ENCODE assay signal across 30 mouse cellular contexts in the genomic region with DNA sequence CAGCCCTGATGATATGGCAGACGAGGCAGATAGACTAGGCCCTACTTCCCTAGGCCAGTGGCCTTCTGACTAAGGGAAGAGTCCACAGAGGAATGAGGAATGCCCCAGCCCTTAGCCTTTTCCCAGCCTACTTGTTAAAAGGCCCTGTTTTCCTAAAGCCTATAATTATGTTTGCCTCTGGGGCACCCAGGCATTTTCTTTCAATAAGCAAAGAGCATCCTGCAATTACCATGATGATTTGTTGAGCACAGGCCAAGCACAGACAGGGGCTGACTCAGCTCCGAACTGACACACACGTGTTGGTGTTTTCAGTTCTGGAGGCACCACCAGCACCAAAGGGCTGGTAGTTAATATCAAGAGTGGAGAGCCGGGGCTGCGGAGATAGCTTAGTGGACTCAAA.
DNase-seq lines count a peak whose midpoint lies in the region; ATAC-seq and TF ChIP-seq lines count a peak whose summit lies in the region.
"Had no signal": no experiment of that assay in that cellular context is flagged by ENCODE, and none has a peak within 500 bp of the region (broad histone marks: within the 10 kb centered on the region; RNA-seq: fewer than 3 reads in every experiment).

No protein-coding gene starts in this region.

- H3K27me3 ChIP-seq in forebrain, embryonic 14.5 days (replicated peaks; ENCODE audit: control insufficient read depth, insufficient read depth, low read length): no peaks in the 10 kb centered on the region
- H3K27me3 ChIP-seq in forebrain, embryonic 11.5 days (ENCODE audit: control insufficient read depth, insufficient read depth, low read length): no peaks in the 10 kb centered on the region
- H3K27me3 ChIP-seq in midbrain, embryonic 11.5 days (ENCODE audit: control insufficient read depth, insufficient read depth, low read length): no peaks in the 10 kb centered on the region; the same call in 1 of the 2 replicates
- no peaks in the 10 kb centered on the region for H3K27me3 ChIP-seq in midbrain, postnatal 0 days (ENCODE audit: insufficient read depth, low read length)
- H3K27me3 ChIP-seq in embryonic facial prominence, embryonic 13.5 days: no peaks in the 10 kb centered on the region
- H3K27me3 ChIP-seq in limb, embryonic 14.5 days (ENCODE audit: control insufficient read depth, insufficient read depth, low read length): no peaks in the 10 kb centered on the region
- H3K27me3 ChIP-seq in hindbrain, embryonic 16.5 days (replicated peaks; ENCODE audit: control insufficient read depth, insufficient read depth, low read length): no peaks in the 10 kb centered on the region
- H3K27me3 ChIP-seq: heart, embryonic 13.5 days; hindbrain, embryonic 15.5 days had no signal

- H3K9me3 ChIP-seq in forebrain, embryonic 14.5 days (replicated peaks; ENCODE audit: control insufficient read depth, low read length): no peaks in the 10 kb centered on the region
- H3K9me3 ChIP-seq in forebrain, embryonic 11.5 days (ENCODE audit: control insufficient read depth, low read length): no peaks in the 10 kb centered on the region
- H3K9me3 ChIP-seq in midbrain, embryonic 11.5 days (ENCODE audit: control insufficient read depth, low read length): no peaks in the 10 kb centered on the region
- no peaks in the 10 kb centered on the region for H3K9me3 ChIP-seq in midbrain, postnatal 0 days (ENCODE audit: low read length)
- H3K9me3 ChIP-seq in embryonic facial prominence, embryonic 13.5 days: no peaks in the 10 kb centered on the region
- no peaks in the 10 kb centered on the region for H3K9me3 ChIP-seq in limb, embryonic 14.5 days (ENCODE audit: control insufficient read depth, low read length)
- H3K9me3 ChIP-seq in hindbrain, embryonic 16.5 days (ENCODE audit: control insufficient read depth, low read length): no peaks in the 10 kb centered on the region
- H3K9me3 ChIP-seq: heart, embryonic 13.5 days; hindbrain, embryonic 10.5 days; hindbrain, embryonic 15.5 days; kidney, embryonic 15.5 days; neural tube, embryonic 13.5 days had no signal

- TF ChIP-seq POLR2A in limb, embryonic 14.5 days (IDR thresholded peaks at IDR 0.05; ENCODE audit: borderline replicate concordance, extremely low read depth, insufficient read depth, insufficient read length): no peak

- H3K9ac ChIP-seq in forebrain, embryonic 14.5 days (ENCODE audit: low read length): no peak overlapping the region
- H3K9ac ChIP-seq in forebrain, embryonic 11.5 days (ENCODE audit: low read length): no peak overlapping the region
- no peak overlapping the region for H3K9ac ChIP-seq in midbrain, embryonic 11.5 days (ENCODE audit: low read length)
- no peak overlapping the region for H3K9ac ChIP-seq in midbrain, postnatal 0 days (replicated peaks; ENCODE audit: low read length, poor library complexity, severe bottlenecking)
- no peak overlapping the region for H3K9ac ChIP-seq in embryonic facial prominence, embryonic 13.5 days
- no peak overlapping the region for H3K9ac ChIP-seq in limb, embryonic 14.5 days (ENCODE audit: low read depth, low read length, severe bottlenecking)
- no peak overlapping the region for H3K9ac ChIP-seq in hindbrain, embryonic 16.5 days (ENCODE audit: low read depth, low read length)
- H3K9ac ChIP-seq: heart, embryonic 13.5 days; hindbrain, embryonic 15.5 days; kidney, embryonic 15.5 days; liver, embryonic 14.5 days; lung, embryonic 14.5 days; neural tube, embryonic 13.5 days had no signal

- peaks cover 12% of the 10 kb centered on the region; the same call in 1 of the 2 replicates for H3K4me1 ChIP-seq in forebrain, embryonic 14.5 days (ENCODE audit: control insufficient read depth, insufficient read depth, low read length)
- H3K4me1 ChIP-seq in forebrain, embryonic 11.5 days (replicated peaks; ENCODE audit: control insufficient read depth, insufficient read depth, low read length): peaks cover 8% of the 10 kb centered on the region; the same call in 1 of the 2 replicates
- 0 out of 2 replicates have a peak, but pooled peaks cover 3% of the 10 kb centered on the region for H3K4me1 ChIP-seq in midbrain, embryonic 11.5 days (ENCODE audit: control insufficient read depth, insufficient read depth, low read length)
- H3K4me1 ChIP-seq in midbrain, postnatal 0 days (ENCODE audit: insufficient read depth, low read length): peaks cover 3% of the 10 kb centered on the region; the same call in 1 of the 2 replicates
- peaks cover 63% of the 10 kb centered on the region for H3K4me1 ChIP-seq in embryonic facial prominence, embryonic 13.5 days
- H3K4me1 ChIP-seq in limb, embryonic 14.5 days (ENCODE audit: control insufficient read depth, insufficient read depth, low read length): peaks cover 41% of the 10 kb centered on the region
- H3K4me1 ChIP-seq in hindbrain, embryonic 16.5 days (ENCODE audit: control insufficient read depth, insufficient read depth, low read depth, low read length): peaks cover 7% of the 10 kb centered on the region

- no peak for TF ChIP-seq CTCF in midbrain, postnatal 0 days (IDR thresholded peaks at IDR 0.05)

- WGBS in forebrain, embryonic 14.5 days: 29% methylated on average over 5 of the region's 5 CpGs
- WGBS in forebrain, embryonic 11.5 days: 61% methylated on average over 5 of the region's 5 CpGs
- 80% methylated on average over 5 of the region's 5 CpGs for WGBS in midbrain, embryonic 11.5 days
- 62% methylated on average over 5 of the region's 5 CpGs for WGBS in midbrain, postnatal 0 days
- 25% methylated on average over 5 of the region's 5 CpGs for WGBS in embryonic facial prominence, embryonic 13.5 days
- 38% methylated on average over 5 of the region's 5 CpGs for WGBS in limb, embryonic 14.5 days
- 59% methylated on average over 5 of the region's 5 CpGs for WGBS in hindbrain, embryonic 16.5 days

- no peak overlapping the region for H3K4me3 ChIP-seq in forebrain, embryonic 14.5 days (ENCODE audit: low read depth, low read length)
- H3K4me3 ChIP-seq in forebrain, embryonic 11.5 days (ENCODE audit: low read depth, low read length): no peak overlapping the region
- H3K4me3 ChIP-seq in midbrain, embryonic 11.5 days (ENCODE audit: low read depth, low read length): no peak overlapping the region
- H3K4me3 ChIP-seq in midbrain, postnatal 0 days (ENCODE audit: low read depth, low read length): no peak overlapping the region
- H3K4me3 ChIP-seq in embryonic facial prominence, embryonic 13.5 days: no peak overlapping the region
- no peak overlapping the region for H3K4me3 ChIP-seq in limb, embryonic 14.5 days (replicated peaks; ENCODE audit: low read length)
- H3K4me3 ChIP-seq in hindbrain, embryonic 16.5 days (ENCODE audit: low read length): no peak overlapping the region
- H3K4me3 ChIP-seq: heart, embryonic 13.5 days; hindbrain, embryonic 10.5 days; hindbrain, embryonic 15.5 days; kidney, embryonic 15.5 days; left cerebral cortex, adult 2 months; neural tube, embryonic 13.5 days had no signal

- H3K4me2 ChIP-seq in forebrain, embryonic 14.5 days (ENCODE audit: low read length): no peak overlapping the region
- no peak overlapping the region for H3K4me2 ChIP-seq in forebrain, embryonic 11.5 days (ENCODE audit: low read depth, low read length, severe bottlenecking)
- H3K4me2 ChIP-seq in midbrain, embryonic 11.5 days: no peak overlapping the region
- no peak overlapping the region for H3K4me2 ChIP-seq in midbrain, postnatal 0 days (ENCODE audit: low read depth, low read length, poor library complexity, severe bottlenecking)
- H3K4me2 ChIP-seq in embryonic facial prominence, embryonic 13.5 days: no peak overlapping the region
- H3K4me2 ChIP-seq in limb, embryonic 14.5 days (replicated peaks; ENCODE audit: low read depth, low read length, severe bottlenecking): no peak overlapping the region
- H3K4me2 ChIP-seq in hindbrain, embryonic 16.5 days (ENCODE audit: low read length): no peak overlapping the region
- H3K4me2 ChIP-seq: heart, embryonic 13.5 days; hindbrain, embryonic 15.5 days; kidney, embryonic 15.5 days; lung, embryonic 14.5 days; neural tube, embryonic 13.5 days had no signal

- peak; percentile 57 for DNase-seq in forebrain, embryonic 14.5 days (ENCODE audit: low spot score)
- DNase-seq in forebrain, embryonic 11.5 days (ENCODE audit: low spot score): no peak
- peak; percentile 83 for DNase-seq in midbrain, embryonic 11.5 days (ENCODE audit: low spot score, missing footprints)
- no peak for DNase-seq in midbrain, postnatal 0 days (ENCODE audit: low spot score)
- peak; percentile 28 for DNase-seq in limb, embryonic 14.5 days (ENCODE audit: low spot score)
- no peak for DNase-seq in kidney, postnatal 25 days
- DNase-seq: adrenal gland, adult 2 months; cerebellum, adult 11 months; cerebellum, adult 9-10 months; cerebellum, postnatal 36 days; heart, postnatal 14 days; kidney, adult 18-20 months; layer of hippocampus, adult 9-11 months; liver; lung, embryonic 14.5 days; lung, postnatal 14 days; right cerebral cortex, postnatal 4 days; thymus, adult 2 months; thymus, postnatal 36 days had no signal

- no peak overlapping the region for H3K27ac ChIP-seq in forebrain, embryonic 14.5 days (ENCODE audit: low read depth, low read length)
- no peak overlapping the region for H3K27ac ChIP-seq in forebrain, embryonic 11.5 days (ENCODE audit: low read depth, low read length)
- H3K27ac ChIP-seq in midbrain, embryonic 11.5 days (ENCODE audit: low read depth, low read length): no peak overlapping the region
- no peak overlapping the region for H3K27ac ChIP-seq in midbrain, postnatal 0 days (ENCODE audit: low read depth, low read length)
- H3K27ac ChIP-seq in embryonic facial prominence, embryonic 13.5 days: peak overlapping the region; percentile 74; the same call in 1 of the 2 replicates
- no peak overlapping the region for H3K27ac ChIP-seq in limb, embryonic 14.5 days (replicated peaks; ENCODE audit: low read depth, low read length)
- no peak overlapping the region for H3K27ac ChIP-seq in hindbrain, embryonic 16.5 days (ENCODE audit: low read depth, low read length)
- H3K27ac ChIP-seq: heart, embryonic 13.5 days; hindbrain, embryonic 10.5 days; hindbrain, embryonic 15.5 days; kidney, embryonic 15.5 days; left cerebral cortex, adult 2 months; liver, embryonic 14.5 days; neural tube, embryonic 13.5 days; stomach, postnatal 0 days had no signal

- no peak for ATAC-seq in forebrain, embryonic 14.5 days
- no peak for ATAC-seq in forebrain, embryonic 11.5 days (replicated peaks; ENCODE audit: low FRiP score)
- no peak for ATAC-seq in midbrain, embryonic 11.5 days (ENCODE audit: low FRiP score)
- no peak for ATAC-seq in midbrain, postnatal 0 days (ENCODE audit: low FRiP score)
- ATAC-seq in embryonic facial prominence, embryonic 13.5 days (ENCODE audit: insufficient number of reproducible peaks, insufficient read depth, low FRiP score, low TSS enrichment, low read depth): 0 out of 2 replicates have a peak, but pooled peaks have one; percentile 59
- ATAC-seq in limb, embryonic 14.5 days (ENCODE audit: low FRiP score, low read depth): no peak
- no peak for ATAC-seq in hindbrain, embryonic 16.5 days
- ATAC-seq: activated CD4-positive, CD25-positive, alpha-beta regulatory T cell, adult 4 months had no signal

- H3K36me3 ChIP-seq in forebrain, embryonic 14.5 days (ENCODE audit: control insufficient read depth, insufficient read depth, low read length): no peaks in the 10 kb centered on the region
- no peaks in the 10 kb centered on the region; the same call in 1 of the 2 replicates for H3K36me3 ChIP-seq in forebrain, embryonic 11.5 days (ENCODE audit: control insufficient read depth, insufficient read depth, low read length)
- no peaks in the 10 kb centered on the region for H3K36me3 ChIP-seq in midbrain, embryonic 11.5 days (ENCODE audit: control insufficient read depth, insufficient read depth, low read length)
- no peaks in the 10 kb centered on the region for H3K36me3 ChIP-seq in midbrain, postnatal 0 days (ENCODE audit: insufficient read depth, low read length)
- H3K36me3 ChIP-seq in embryonic facial prominence, embryonic 13.5 days: peaks cover 34% of the 10 kb centered on the region
- H3K36me3 ChIP-seq in limb, embryonic 14.5 days (ENCODE audit: control insufficient read depth, insufficient read depth, low read length): peaks cover 9% of the 10 kb centered on the region
- H3K36me3 ChIP-seq in hindbrain, embryonic 16.5 days (ENCODE audit: control insufficient read depth, insufficient read depth, low read length): no peaks in the 10 kb centered on the region
- H3K36me3 ChIP-seq: heart, embryonic 13.5 days; hindbrain, embryonic 15.5 days; neural tube, embryonic 13.5 days had no signal

Comparison
In these comparisons a context has a peak if more than half of its experiments do, and no peak if none do; other contexts are left out.
1. DNase-seq: peak in forebrain, embryonic 14.5 days (single experiment), midbrain, embryonic 11.5 days (single experiment) and limb, embryonic 14.5 days (single experiment); none in forebrain, embryonic 11.5 days (single experiment), midbrain, postnatal 0 days (single experiment) and kidney, postnatal 25 days (0 of 2).